In genomic region chr9:92363478-92363877, GRCm38 (mm10) we compare ENCODE assay signal across 23 mouse cellular contexts. TPM values are rescaled to one million over a fixed set of nuclear protein-coding genes. Genes with fewer than 3 reads are reported as not detected.
"Had no signal": no experiment of that assay in that cellular context is flagged by ENCODE, and none has a peak within 500 bp of the region (broad histone marks: within the 10 kb centered on the region; RNA-seq: fewer than 3 reads in every experiment).

No protein-coding gene starts in this region.

- ATAC-seq: liver, postnatal 0 days; lung, postnatal 0 days; midbrain, embryonic 13.5 days; midbrain, embryonic 15.5 days had no signal

- H3K4me2 ChIP-seq: liver, embryonic 15.5 days; lung, embryonic 15.5 days; midbrain, embryonic 11.5 days; midbrain, embryonic 13.5 days; midbrain, embryonic 15.5 days; neural tube, embryonic 12.5 days; stomach, embryonic 15.5 days had no signal

- H3K27ac ChIP-seq: liver, embryonic 15.5 days; lung, embryonic 15.5 days; macrophage; midbrain, embryonic 13.5 days; midbrain, embryonic 15.5 days; neural tube, embryonic 12.5 days; stomach, embryonic 15.5 days; stomach, postnatal 0 days had no signal

- H3K36me3 ChIP-seq: liver, embryonic 15.5 days; lung, embryonic 15.5 days; midbrain, embryonic 13.5 days; midbrain, embryonic 15.5 days; neural tube, embryonic 12.5 days; stomach, embryonic 15.5 days had no signal

- H3K4me3 ChIP-seq: liver, embryonic 15.5 days; lung, embryonic 15.5 days; midbrain, embryonic 13.5 days; midbrain, embryonic 15.5 days; neural tube, embryonic 12.5 days; stomach, embryonic 15.5 days had no signal

- H3K9ac ChIP-seq: liver, embryonic 15.5 days; liver, postnatal 0 days; lung, embryonic 15.5 days; midbrain, embryonic 13.5 days; midbrain, embryonic 15.5 days; neural tube, embryonic 12.5 days; stomach, embryonic 15.5 days had no signal

- H3K9me3 ChIP-seq: liver, embryonic 15.5 days; lung, embryonic 15.5 days; midbrain, embryonic 13.5 days; midbrain, embryonic 15.5 days; neural tube, embryonic 12.5 days; stomach, embryonic 15.5 days had no signal

- H3K4me1 ChIP-seq: liver, embryonic 15.5 days; lung, embryonic 15.5 days; midbrain, embryonic 13.5 days; midbrain, embryonic 15.5 days; neural tube, embryonic 12.5 days; stomach, embryonic 15.5 days had no signal

- DNase-seq: liver, postnatal 0 days; lung, adult 2 months; lung, postnatal 14 days; lung, postnatal 36 days; right cerebral cortex, postnatal 14 days; thymus, adult 2 months; thymus, postnatal 14 days; thymus, postnatal 36 days had no signal

- H3K27me3 ChIP-seq: liver, embryonic 15.5 days; lung, embryonic 15.5 days; midbrain, embryonic 13.5 days; midbrain, embryonic 15.5 days; neural tube, embryonic 12.5 days; stomach, embryonic 15.5 days had no signal

RNA-seq across cellular contexts. Expression of gene 1700057G04Rik, which starts 54.3 kb away (rescaled TPM):
- total RNA-seq: megakaryocyte, adult 5-6 weeks; megakaryocyte-erythroid progenitor cell, adult 5-6 weeks; neutrophil, adult 5-6 weeks had no signal
- polyA plus RNA-seq: liver, embryonic 15.5 days; liver, postnatal 0 days; lung, adult 2 months; lung, embryonic 15.5 days; lung, postnatal 0 days; macrophage; midbrain, embryonic 11.5 days; midbrain, embryonic 13.5 days; midbrain, embryonic 15.5 days; neural tube, embryonic 12.5 days; neural tube, embryonic 14.5 days; spleen, adult 2 months; stomach, embryonic 15.5 days; stomach, postnatal 0 days; thymus, adult 2 months had no signal
